Mouse (Mus musculus) small intestine, adult 2 months (tissue): ENCODE data around the gene Yju2.

ENCODE experiments used
- CTCF ChIP-seq: fragments of 200-500 bp; IDR thresholded peaks from 2 replicates; pipeline ENCODE4 v1.5.1; 2012; ENCODE audit warnings: low read depth, mild to moderate bottlenecking, control low read depth, inconsistent platforms, low read length, moderate library complexity, mixed read lengths; ENCODE audit not compliant: insufficient replicate concordance, insufficient read length; ENCODE audit errors: extremely low read depth
- POLR2A ChIP-seq: fragments of 200-500 bp; IDR thresholded peaks from 2 replicates; pipeline ENCODE4 v1.6.1; 2012; ENCODE audit warnings: low read depth, mild to moderate bottlenecking, control low read depth, inconsistent platforms, low read length, moderate library complexity

GRCm38 (mm10) chr17:55952447-55953027 is 6.4 kb upstream of the Yju2 start, which contains the start of gene Ebi3:
- TF ChIP-seq POLR2A (no peak), CTCF (no peak)
